Mouse (Mus musculus) ES-E14 (cell line): ENCODE results near the gene Ccdc116. TPM values are rescaled to one million over a fixed set of nuclear protein-coding genes. Genes with fewer than 3 reads are reported as not detected.

ENCODE experiments used
- DNase-seq: peaks from one replicate; pipeline ENCODE4 v3.0.0-alpha.2; 2013; ENCODE audit warnings: low read depth, low spot score
- H3K27ac ChIP-seq: 2 replicates; pipeline ENCODE4 v1.5.1; 2012; ENCODE audit warnings: low read depth, mild to moderate bottlenecking, low read length, moderate library complexity, mixed read lengths; ENCODE audit not compliant: poor library complexity, insufficient read depth, severe bottlenecking
- H3K36me3 ChIP-seq: 2 replicates; pipeline ENCODE4 v1.6.1; 2012; ENCODE audit warnings: mild to moderate bottlenecking, low read length, moderate library complexity, mixed read lengths; ENCODE audit not compliant: control insufficient read depth, poor library complexity, insufficient read depth, severe bottlenecking
- H3K4me1 ChIP-seq, 2 experiments: fragments of 150-350 bp in 1 of 2; sonication (generic) in 1 of 2; 2 replicates each; pipeline ENCODE4 v1.6.1; 2012; ENCODE audit warnings: low read length in 2 of 2, mild to moderate bottlenecking in 1 of 2, mixed read lengths in 1 of 2; ENCODE audit not compliant: control insufficient read depth in 2 of 2, insufficient read depth in 2 of 2, poor library complexity in 1 of 2
- H3K4me3 ChIP-seq, 2 experiments: fragments of 150-350 bp in 1 of 2; sonication (generic) in 1 of 2; 2 replicates each; pipeline ENCODE4 v1.5.1; 2012; ENCODE audit warnings: low read length in 2 of 2, low read depth in 1 of 2, mild to moderate bottlenecking in 1 of 2, mixed read lengths in 1 of 2; ENCODE audit not compliant: insufficient read depth in 1 of 2, poor library complexity in 1 of 2, severe bottlenecking in 1 of 2
- H3K9ac ChIP-seq: 2 replicates; pipeline ENCODE4 v1.6.1; 2012; ENCODE audit warnings: low read depth, mild to moderate bottlenecking, low read length, mixed read lengths; ENCODE audit not compliant: poor library complexity, insufficient read depth, severe bottlenecking
- H3K9me3 ChIP-seq: fragments of 150-350 bp; sonication (generic); 2 replicates; pipeline ENCODE4 v1.6.1; 2012; ENCODE audit warnings: low read depth, mild to moderate bottlenecking, low read length; ENCODE audit not compliant: control insufficient read depth, insufficient read depth
- CHD2 ChIP-seq: IDR thresholded peaks from 2 replicates; pipeline ENCODE4 v1.6.1; 2014; ENCODE audit warnings: mild to moderate bottlenecking, low read depth, low read length, inconsistent platforms
- HCFC1 ChIP-seq: IDR thresholded peaks from 2 replicates; pipeline ENCODE4 v1.6.1; 2012; ENCODE audit warnings: low read length, inconsistent platforms, borderline replicate concordance; ENCODE audit not compliant: insufficient read depth
- MAFK ChIP-seq: IDR thresholded peaks from 2 replicates; pipeline ENCODE4 v1.6.1; 2014; ENCODE audit warnings: mild to moderate bottlenecking, low read depth, low read length, inconsistent platforms; ENCODE audit not compliant: insufficient read depth
- ZC3H11A ChIP-seq: IDR thresholded peaks from 2 replicates; pipeline ENCODE4 v1.6.1; 2012; ENCODE audit warnings: low read depth, mild to moderate bottlenecking, inconsistent platforms, low read length, borderline replicate concordance
- ZNF384 ChIP-seq: IDR thresholded peaks from 2 replicates; pipeline ENCODE4 v1.6.1; 2012; ENCODE audit warnings: low read depth, low read length, inconsistent platforms
- in situ Hi-C, 2 experiments: fragments of 600-800 bp; cut with MboI; formaldehyde crosslinking; loops; one replicate each; pipeline ENCODE4 v1.15.1; 2025; ENCODE audit warnings: low sequenced_read_pairs in 2 of 2, inconsistent platforms in 1 of 2; ENCODE audit not compliant: unreplicated experiment in 2 of 2
- total RNA-seq: library from RNA; depleted of rRNA; stranded (reverse); fragments of 300-350 nt; gene quantifications from 2 replicates; pipeline ENCODE4 v1.2.3, GENCODE M21; 2012

The Ccdc116 gene
- total RNA-seq, 1 experiment, result 4.4 TPM

DNA sequence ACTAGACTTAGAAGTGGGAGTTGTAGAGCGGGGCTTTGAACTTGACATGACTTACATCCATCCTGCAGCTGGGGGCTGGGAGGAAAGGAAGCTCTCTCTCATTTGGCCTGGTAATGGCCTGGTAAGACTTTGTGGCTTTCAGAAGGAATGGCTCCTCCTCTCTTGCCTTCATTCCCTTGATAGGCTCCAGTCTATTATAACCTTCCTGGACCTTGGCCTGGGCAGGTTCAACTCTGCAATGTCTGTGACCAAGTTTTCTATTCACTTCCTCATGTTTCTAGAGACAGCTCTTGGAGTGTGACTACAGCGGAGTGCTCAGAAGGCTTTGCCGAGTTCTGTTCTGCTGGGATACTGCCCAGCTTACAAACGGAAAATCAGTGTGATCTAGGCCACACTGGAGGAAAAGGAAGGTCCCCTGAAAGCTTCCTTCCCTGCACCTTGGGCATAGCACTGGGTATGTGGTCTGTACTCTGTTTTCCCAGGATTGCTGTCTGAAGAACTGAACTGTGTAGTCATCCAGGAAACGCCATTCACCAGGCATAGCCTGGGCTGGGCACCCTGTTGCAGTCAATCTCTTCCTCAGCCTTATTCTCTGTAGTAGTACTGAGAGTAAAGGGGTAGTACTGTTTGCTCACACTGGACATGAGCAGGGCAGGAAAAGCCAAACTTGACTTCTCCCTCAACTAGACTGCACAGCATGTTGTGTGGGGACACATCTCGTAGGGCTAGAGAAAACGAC is 3.7 kb upstream of the Ccdc116 start:
- no peak overlapping the region for H3K27ac ChIP-seq
- peaks cover 14% of the 10 kb centered on the region for H3K36me3 ChIP-seq
- in situ Hi-C loops, result no loop called here
- H3K4me3 ChIP-seq, result no peak overlapping the region
- peaks cover 0 to 2% of the 10 kb centered on the region in 2 experiments; a peak in 1 of 4 replicates for H3K4me1 ChIP-seq
- TF ChIP-seq MAFK (no peak), CHD2 (no peak), ZC3H11A (no peak), ZNF384 (no peak)
- no peak for DNase-seq
- no peaks in the 10 kb centered on the region for H3K9me3 ChIP-seq
- no peak overlapping the region for H3K9ac ChIP-seq

DNA sequence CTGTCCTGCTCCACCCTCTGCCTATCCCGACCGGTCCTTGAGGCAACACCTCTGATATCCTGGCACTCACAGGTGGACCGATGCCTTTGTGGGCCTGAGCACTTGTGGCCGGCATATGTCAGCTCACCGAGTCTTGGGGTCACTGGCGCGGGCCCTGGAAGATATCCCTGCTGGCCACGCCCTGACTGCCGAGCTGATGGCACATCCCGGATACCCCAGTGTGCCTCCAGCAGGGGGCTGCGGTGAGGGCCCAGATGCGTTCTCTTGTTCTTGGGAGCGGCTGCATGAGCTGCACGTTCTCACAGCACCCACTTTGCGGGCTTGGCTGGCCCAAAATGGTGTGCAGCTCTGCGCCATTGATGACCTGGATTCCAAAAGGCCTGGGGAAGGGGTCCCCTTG is 1.1 kb upstream of the Ccdc116 start:
- no peak for TF ChIP-seq MAFK
- TF ChIP-seq HCFC1, result no peak
- TF ChIP-seq ZC3H11A, result no peak
- no peak for TF ChIP-seq CHD2
- no peak; the same call in 1 of the 2 replicates for TF ChIP-seq ZNF384
- DNase-seq, result peak; percentile 46
- peak overlapping the region; percentile 88 for H3K9ac ChIP-seq
- in situ Hi-C loops, result no loop called here
- H3K4me1 ChIP-seq, result peaks cover 0 to 2% of the 10 kb centered on the region in 2 experiments; a peak in 1 of 4 replicates
- no peak overlapping the region for H3K27ac ChIP-seq
- H3K9me3 ChIP-seq, result no peaks in the 10 kb centered on the region
- H3K4me3 ChIP-seq, result peak overlapping the region; percentile 76 to 88
- H3K36me3 ChIP-seq, result peaks cover 6% of the 10 kb centered on the region

DNA sequence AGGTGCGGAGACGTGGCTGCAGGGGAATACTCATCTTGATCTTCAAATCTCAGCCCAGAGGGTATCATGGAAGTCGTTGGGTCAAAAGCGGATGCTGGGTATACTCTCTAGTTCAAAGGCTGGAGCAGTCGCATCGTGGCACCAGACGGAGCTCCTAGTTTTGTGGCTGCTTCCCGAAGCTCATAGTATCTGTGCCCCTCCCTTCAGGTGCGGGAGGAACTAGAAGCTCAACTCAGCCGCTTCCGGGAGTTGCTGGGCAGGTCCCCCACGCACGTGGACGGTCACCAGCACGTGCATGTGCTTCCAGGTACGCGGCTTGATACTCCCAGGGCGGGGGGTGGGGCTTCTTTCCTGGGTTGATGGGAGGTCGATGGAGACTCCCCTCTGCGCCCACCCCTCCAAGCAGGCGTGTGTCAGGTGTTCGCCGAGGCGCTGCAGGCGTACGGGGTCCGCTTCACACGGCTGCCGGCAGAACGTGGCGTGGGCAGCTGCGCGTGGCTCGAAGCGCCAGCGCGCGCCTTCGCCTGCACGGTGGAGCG is 431 bp upstream of the Ccdc116 start:
- TF ChIP-seq MAFK (no peak), HCFC1 (no peak), ZC3H11A (no peak)
- no peak overlapping the region for H3K27ac ChIP-seq
- H3K4me1 ChIP-seq, result peaks cover 0 to 2% of the 10 kb centered on the region in 2 experiments; a peak in 1 of 4 replicates
- H3K36me3 ChIP-seq, result 0 out of 2 replicates have a peak, but pooled peaks cover 3% of the 10 kb centered on the region
- no peak for DNase-seq
- peak overlapping the region; percentile 76 to 88 for H3K4me3 ChIP-seq
- in situ Hi-C loops, result no loop called here
- peak overlapping the region; percentile 88 for H3K9ac ChIP-seq
- H3K9me3 ChIP-seq, result no peaks in the 10 kb centered on the region

DNA sequence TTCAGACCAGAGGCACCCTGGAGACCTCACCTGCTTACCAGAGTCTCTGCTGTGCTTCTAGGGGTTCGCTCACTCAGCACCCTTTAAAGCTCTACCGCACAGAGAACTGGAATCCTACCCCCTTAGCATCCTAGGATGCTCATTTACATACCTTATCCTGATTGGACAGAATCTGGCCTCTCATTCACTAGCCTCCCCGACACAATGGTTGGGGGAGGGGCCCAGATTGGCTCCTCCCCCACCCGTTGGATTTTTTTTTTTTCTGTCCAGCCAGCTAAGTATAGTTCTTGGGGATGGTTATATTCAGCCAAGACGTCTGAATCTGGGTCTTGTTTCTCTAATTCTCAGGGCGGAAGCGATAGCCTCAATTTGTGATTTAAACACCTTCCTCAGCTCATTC is 2.7 kb downstream of the Ccdc116 start, which contains the start of gene Ydjc:
Gene Ydjc (plus strand): TSS at position 283 of the 400 bp plus-strand sequence.
- in situ Hi-C loops, result no loop called here
- TF ChIP-seq ZNF384 (peak; percentile 95), MAFK (no peak)
- peak within 1 kb of the TSS; percentile 31; the same call in 1 of the 2 replicates for H3K9ac ChIP-seq
- no peaks in the 10 kb centered on the region for H3K9me3 ChIP-seq
- no peaks in the 10 kb centered on the region for H3K36me3 ChIP-seq
- peak; percentile 69 for DNase-seq
- no peak within 1 kb of the TSS; the same call in 1 of the 2 replicates for H3K27ac ChIP-seq
- peak within 1 kb of the TSS in 1 of 2 experiments; percentile 54; a peak in 2 of 4 replicates for H3K4me3 ChIP-seq
- H3K4me1 ChIP-seq, result peaks cover 0 to 2% of the 10 kb centered on the region in 2 experiments; a peak in 1 of 4 replicates

DNA sequence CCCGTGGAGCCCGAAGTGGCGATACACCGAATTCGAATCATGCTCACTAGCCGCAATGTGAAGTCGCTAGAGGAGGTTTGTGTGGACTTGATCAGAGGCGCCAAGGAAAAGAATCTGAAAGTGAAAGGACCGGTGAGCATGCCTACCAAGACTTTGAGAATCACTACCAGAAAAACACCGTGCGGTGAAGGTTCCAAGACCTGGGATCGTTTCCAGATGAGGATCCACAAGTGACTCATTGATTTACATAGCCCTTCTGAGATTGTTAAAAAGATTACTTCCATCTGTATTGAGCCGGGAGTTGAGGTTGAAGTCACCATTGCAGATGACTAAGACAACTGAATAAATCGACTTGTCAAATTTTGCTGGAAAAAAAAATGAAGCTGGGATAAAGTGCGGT is 9.7 kb downstream of the Ccdc116 start:
- in situ Hi-C loops, result loop anchor here in 1 of 2 experiments (10.0 kb wide), 1 partner anchor 147 kb away; no protein-coding TSS in a partner anchor
- H3K27ac ChIP-seq, result no peak overlapping the region
- TF ChIP-seq HCFC1 (no peak), ZC3H11A (no peak), ZNF384 (no peak), CHD2 (no peak), MAFK (no peak)
- H3K36me3 ChIP-seq, result no peaks in the 10 kb centered on the region
- DNase-seq, result no peak
- no peaks in the 10 kb centered on the region for H3K4me1 ChIP-seq
- no peak overlapping the region for H3K4me3 ChIP-seq
- H3K9ac ChIP-seq, result no peak overlapping the region
- no peaks in the 10 kb centered on the region for H3K9me3 ChIP-seq
